Mouse (Mus musculus) kidney, embryonic 16.5 days (tissue): Measurements from ENCODE around the gene Fam172a. TPM values are rescaled to one million over a fixed set of nuclear protein-coding genes. Genes with fewer than 3 reads are reported as not detected.

ENCODE experiments used
- ATAC-seq: fragments of 200-750 bp; cut with Nextera tagmentation; 2 replicates; pipeline ENCODE4 v1.8.0; 2017; ENCODE audit warnings: moderate TSS enrichment; ENCODE audit not compliant: low FRiP score, low TSS enrichment
- H3K27ac ChIP-seq: fragments of 300-500 bp; sonication (generic); 2 replicates; pipeline ENCODE4 v1.5.1; 2014; ENCODE audit warnings: low read length
- H3K27me3 ChIP-seq: fragments of 300-500 bp; sonication (generic); 2 replicates; pipeline ENCODE4 v1.6.1; 2014; ENCODE audit warnings: low read length, control low read depth, mixed read lengths; ENCODE audit not compliant: insufficient read depth
- H3K36me3 ChIP-seq: fragments of 300-500 bp; sonication (generic); 2 replicates; pipeline ENCODE4 v1.6.1; 2014; ENCODE audit warnings: low read length, control low read depth, mixed read lengths; ENCODE audit not compliant: insufficient read depth
- H3K4me1 ChIP-seq: fragments of 300-500 bp; sonication (generic); 2 replicates; pipeline ENCODE4 v1.6.1; 2014; ENCODE audit warnings: low read length, control low read depth, mixed read lengths; ENCODE audit not compliant: insufficient read depth
- H3K4me2 ChIP-seq: fragments of 300-500 bp; sonication (generic); replicated peaks from 2 replicates; pipeline ENCODE4 v1.6.1; 2014; ENCODE audit warnings: low read depth, low read length
- H3K4me3 ChIP-seq: fragments of 300-500 bp; sonication (generic); 2 replicates; pipeline ENCODE4 v1.5.1; 2014; ENCODE audit warnings: mild to moderate bottlenecking, low read length
- H3K9ac ChIP-seq: fragments of 300-500 bp; sonication (generic); replicated peaks from 2 replicates; pipeline ENCODE4 v1.6.1; 2014; ENCODE audit warnings: low read length
- H3K9me3 ChIP-seq: fragments of 300-500 bp; sonication (generic); 2 replicates; pipeline ENCODE4 v1.6.1; 2016; ENCODE audit warnings: low read length, control low read depth
- WGBS: fragments of 180-500 bp; shearing (Covaris S2); extraction: QIAGEN DNeasy Blood & Tissue Kit; methylation state at CpG from one replicate; pipeline ENCODE4 v1.1.7; 2014; 5-methylcytosine and 5-hydroxymethylcytosine counted together
- polyA plus RNA-seq: library from polyadenylated mRNA; unstranded; fragments of >200 nt; fragmentation: Nextera tagmentation; extraction: Ambion mirVana; gene quantifications from 2 replicates; pipeline ENCODE4 v1.2.1, GENCODE M21; 2015

Fam172a gene
- polyA plus RNA-seq, 1 experiment from 2014 or later = 23.3 TPM

- Histone ChIP-seq H3K4me3 (no peak overlapping the region), H3K27me3 (peaks cover 7% of the 10 kb centered on the region; the same call in 1 of the 2 replicates), H3K27ac (no peak overlapping the region), H3K36me3 (no peaks in the 10 kb centered on the region), H3K4me1 (peaks cover 31% of the 10 kb centered on the region), H3K9me3 (no peaks in the 10 kb centered on the region), H3K4me2 (no peak overlapping the region), H3K9ac (no peak overlapping the region)
- WGBS = 44% methylated on average over 2 of the region's 2 CpGs
- ATAC-seq = no peak
Measured at GRCm38 (mm10) chr13:78213155-78213554, 511.3 kb downstream of the Fam172a start.

DNA sequence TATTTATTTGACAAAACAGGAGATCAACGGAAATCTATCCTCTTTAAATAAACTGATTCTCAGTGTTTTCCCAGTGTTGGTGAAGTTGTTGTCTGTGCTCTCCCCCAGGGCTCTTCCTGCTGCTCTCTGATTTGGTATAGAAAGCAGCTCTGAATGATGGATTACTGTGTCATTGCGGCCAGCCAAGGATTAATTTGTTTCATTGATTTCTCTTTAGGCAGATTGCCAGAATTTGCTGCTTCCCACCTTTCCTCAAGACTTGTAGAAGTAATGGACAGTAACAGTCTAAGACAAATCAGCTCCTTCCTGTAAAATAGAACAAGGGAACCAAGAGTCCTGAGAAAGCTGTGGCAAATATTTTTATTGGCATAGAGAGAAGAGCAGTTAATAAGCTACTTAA is 513.4 kb downstream of the Fam172a start:
- H3K27me3 ChIP-seq = peaks cover 7% of the 10 kb centered on the region; the same call in 1 of the 2 replicates
- H3K9me3 ChIP-seq = no peaks in the 10 kb centered on the region
- no peak overlapping the region for H3K4me3 ChIP-seq
- no peak overlapping the region for H3K27ac ChIP-seq
- 42% methylated on average over 2 of the region's 2 CpGs for WGBS
- no peaks in the 10 kb centered on the region for H3K36me3 ChIP-seq
- no peak for ATAC-seq
- peaks cover 11% of the 10 kb centered on the region; the same call in 1 of the 2 replicates for H3K4me1 ChIP-seq
- H3K9ac ChIP-seq = no peak overlapping the region
- H3K4me2 ChIP-seq = no peak overlapping the region
